8 mouse cellular contexts compared by ENCODE assay signal in the genomic region with DNA sequence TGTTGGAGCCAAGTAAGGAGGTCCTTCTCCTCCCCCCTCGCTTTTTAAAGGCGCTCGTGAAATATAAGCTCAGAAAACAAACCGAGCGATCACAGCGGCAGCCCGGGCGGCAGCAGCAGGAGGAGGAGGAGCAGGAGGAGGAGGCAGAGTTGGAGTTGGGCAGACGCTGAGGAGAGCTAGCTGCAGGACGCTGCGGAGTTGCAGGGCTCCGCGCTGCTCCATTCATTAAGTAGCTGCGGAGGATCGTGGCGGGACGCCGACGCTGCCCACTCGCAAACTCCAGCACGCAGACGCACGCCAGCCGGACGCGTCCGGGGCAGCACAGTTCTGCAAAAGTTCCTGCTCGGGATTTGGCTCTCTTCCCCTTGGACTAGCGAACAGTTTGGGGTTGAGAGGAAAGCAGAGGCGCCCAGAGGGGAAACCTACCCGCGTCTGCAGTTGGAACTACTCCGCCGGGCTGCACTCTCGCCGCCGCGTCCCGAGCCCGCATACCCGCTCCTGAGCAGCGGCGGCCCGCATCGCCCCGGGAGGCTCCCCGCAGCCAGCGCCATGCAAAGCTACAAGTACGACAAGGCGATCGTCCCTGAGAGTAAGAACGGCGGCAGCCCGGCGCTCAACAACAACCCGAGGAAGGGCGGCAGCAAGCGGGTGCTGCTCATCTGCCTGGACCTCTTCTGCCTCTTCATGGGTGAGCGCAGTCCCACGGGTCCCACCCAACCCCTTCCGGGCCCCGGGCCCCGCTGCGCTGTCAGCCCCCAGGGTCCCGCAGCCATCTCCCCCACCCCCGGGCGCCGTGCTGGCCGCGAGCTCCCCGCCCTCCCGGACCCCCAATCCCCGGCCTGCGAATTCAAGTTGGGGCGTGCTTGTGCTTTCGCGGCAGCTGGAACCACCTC. TPM values are rescaled to one million over a fixed set of nuclear protein-coding genes. Genes with fewer than 3 reads are reported as not detected.
A peak's percentile ranks its signal among the peaks of the same experiment; 100 is the strongest.
DNase-seq lines count a peak whose midpoint lies in the region; ATAC-seq and TF ChIP-seq lines count a peak whose summit lies in the region.

A gene (plus strand): TSS at position 72 of the 893 bp plus-strand sequence.

- no peaks in the 10 kb centered on the region for H3K9me3 ChIP-seq in forebrain, embryonic 11.5 days (ENCODE audit: control insufficient read depth, low read length)
- no peaks in the 10 kb centered on the region for H3K9me3 ChIP-seq in heart, embryonic 14.5 days (ENCODE audit: control insufficient read depth, low read length)
- H3K9me3 ChIP-seq in liver, embryonic 13.5 days (replicated peaks): no peaks in the 10 kb centered on the region

- peak; percentile 90 for ATAC-seq in forebrain, embryonic 11.5 days (replicated peaks; ENCODE audit: low FRiP score)
- peak; percentile 84 for ATAC-seq in heart, embryonic 14.5 days (ENCODE audit: insufficient number of reproducible peaks, insufficient read depth, low FRiP score, low read depth)
- peak; percentile 67 for ATAC-seq in liver, embryonic 13.5 days (ENCODE audit: low read depth)

- H3K27me3 ChIP-seq in forebrain, embryonic 11.5 days (ENCODE audit: control insufficient read depth, insufficient read depth, low read length): no peaks in the 10 kb centered on the region
- H3K27me3 ChIP-seq in heart, embryonic 14.5 days (ENCODE audit: control insufficient read depth, insufficient read depth, low read length): no peaks in the 10 kb centered on the region; the same call in 1 of the 2 replicates
- H3K27me3 ChIP-seq in liver, embryonic 13.5 days: peaks cover 32% of the 10 kb centered on the region

- TF ChIP-seq CTCF in brain, embryonic 14.5 days (IDR thresholded peaks at IDR 0.05; ENCODE audit: borderline replicate concordance, extremely low read depth, insufficient read depth, insufficient read length): no peak

- WGBS in forebrain, embryonic 11.5 days: under 1% methylated on average over 77 of the region's 77 CpGs
- under 1% methylated on average over 74 of the region's 77 CpGs for WGBS in heart, embryonic 14.5 days
- under 1% methylated on average over 73 of the region's 77 CpGs for WGBS in liver, embryonic 13.5 days (ENCODE audit: insufficient replicate concordance)

- peak within 1 kb of the TSS; percentile 97 for H3K27ac ChIP-seq in forebrain, embryonic 11.5 days (ENCODE audit: low read depth, low read length)
- H3K27ac ChIP-seq in heart, embryonic 14.5 days (replicated peaks in 1 of 2; ENCODE audit: control insufficient read depth in 1 of 2, insufficient read depth in 1 of 2, low read depth in 2 of 2, low read length in 2 of 2): peak within 1 kb of the TSS; percentile 84 to 85
- H3K27ac ChIP-seq in liver, embryonic 13.5 days: peak within 1 kb of the TSS; percentile 75

- peaks cover 10% of the 10 kb centered on the region for H3K4me1 ChIP-seq in forebrain, embryonic 11.5 days (replicated peaks; ENCODE audit: control insufficient read depth, insufficient read depth, low read length)
- peaks cover 2 to 11% of the 10 kb centered on the region in 2 experiments; a peak in 2 of 4 replicates for H3K4me1 ChIP-seq in heart, embryonic 14.5 days (ENCODE audit: control insufficient read depth in 2 of 2, insufficient read depth in 2 of 2, low read length in 2 of 2)
- H3K4me1 ChIP-seq in liver, embryonic 13.5 days (replicated peaks): no peaks in the 10 kb centered on the region

- H3K4me2 ChIP-seq in forebrain, embryonic 11.5 days (ENCODE audit: low read depth, low read length, severe bottlenecking): peak within 1 kb of the TSS; percentile 83
- H3K4me2 ChIP-seq in heart, embryonic 14.5 days (ENCODE audit: low read length): peak within 1 kb of the TSS; percentile 78
- H3K4me2 ChIP-seq in liver, embryonic 13.5 days: peak within 1 kb of the TSS; percentile 73

- H3K4me3 ChIP-seq in forebrain, embryonic 11.5 days (ENCODE audit: low read depth, low read length): peak within 1 kb of the TSS; percentile 96
- peak within 1 kb of the TSS; percentile 79 to 94 for H3K4me3 ChIP-seq in heart, embryonic 14.5 days (ENCODE audit: control insufficient read depth in 1 of 2, insufficient read depth in 1 of 2, low read depth in 1 of 2, low read length in 2 of 2)
- H3K4me3 ChIP-seq in liver, embryonic 13.5 days (replicated peaks): peak within 1 kb of the TSS; percentile 67

- peaks cover 3% of the 10 kb centered on the region; the same call in 1 of the 2 replicates for H3K36me3 ChIP-seq in forebrain, embryonic 11.5 days (ENCODE audit: control insufficient read depth, insufficient read depth, low read length)
- peaks cover 7% of the 10 kb centered on the region; the same call in 1 of the 2 replicates for H3K36me3 ChIP-seq in heart, embryonic 14.5 days (ENCODE audit: control insufficient read depth, insufficient read depth, low read length)
- H3K36me3 ChIP-seq in liver, embryonic 13.5 days: no peaks in the 10 kb centered on the region

- DNase-seq in 3T3-L1 (ENCODE audit: low read depth, low spot score): peak; percentile 95
- DNase-seq in brain, embryonic 14.5 days (ENCODE audit: low read depth): peak; percentile 98
- peak; percentile 91 for DNase-seq in forebrain, embryonic 11.5 days (ENCODE audit: low spot score)
- DNase-seq in kidney, postnatal 14 days: peak; percentile 93
- peak; percentile 17 for DNase-seq in liver, embryonic 13.5 days
- peak; percentile 88 for DNase-seq in neural tube, embryonic 10.5 days (ENCODE audit: extremely low spot score, low spot score)
- peak; percentile 59 for DNase-seq in telencephalon, adult 2 months (ENCODE audit: low read depth, low spot score)

- TF ChIP-seq POLR2A in brain, embryonic 14.5 days (IDR thresholded peaks at IDR 0.05; ENCODE audit: borderline replicate concordance, extremely low read depth, insufficient read depth, insufficient read length, poor library complexity, severe bottlenecking): peak; percentile 49; the same call in 1 of the 2 replicates

- H3K9ac ChIP-seq in forebrain, embryonic 11.5 days (ENCODE audit: low read length): peak within 1 kb of the TSS; percentile 98
- peak within 1 kb of the TSS; percentile 92 for H3K9ac ChIP-seq in heart, embryonic 14.5 days (ENCODE audit: low read length)
- H3K9ac ChIP-seq in liver, embryonic 13.5 days: peak within 1 kb of the TSS; percentile 73

RNA-seq across cellular contexts. Expression of the gene that starts here (rescaled TPM):
- 58.9 and 61.5 TPM in 2 replicates for polyA plus RNA-seq in brain, embryonic 14.5 days (2012; rRNA removed)
- polyA plus RNA-seq in forebrain, embryonic 11.5 days (2014; fragmentation: Nextera tagmentation; extraction: Ambion mirVana): 69.9 and 71.6 TPM in 2 replicates
- 32.0 and 32.8 TPM in 2 replicates for polyA plus RNA-seq in heart, embryonic 14.5 days (2014; fragmentation: Nextera tagmentation; extraction: Ambion mirVana)
- polyA plus RNA-seq in liver, embryonic 13.5 days (2015; fragmentation: Nextera tagmentation; extraction: Ambion mirVana): 11.7 and 12.8 TPM in 2 replicates

Comparison
In these comparisons a context has a peak if more than half of its experiments do, and no peak if none do; other contexts are left out.
1. Peak in every context shown above with its lines: DNase-seq, ATAC-seq, H3K4me3 ChIP-seq and H3K27ac ChIP-seq.
2. DNase-seq: peak in every context shown above with its lines; median percentile 98 in brain, embryonic 14.5 days; 95 in 3T3-L1; 93 in kidney, postnatal 14 days; 91 in forebrain, embryonic 11.5 days; 88 in neural tube, embryonic 10.5 days; 59 in telencephalon, adult 2 months; 17 in liver, embryonic 13.5 days.